Mouse (Mus musculus) forebrain, embryonic 11.5 days (tissue): Measurements from ENCODE around the gene Kif3b. TPM values are rescaled to one million over a fixed set of nuclear protein-coding genes. Genes with fewer than 3 reads are reported as not detected.

ENCODE experiments used
- ATAC-seq: fragments of 200-750 bp; cut with Nextera tagmentation; replicated peaks from 2 replicates; pipeline ENCODE4 v1.8.0; 2017; ENCODE audit warnings: moderate TSS enrichment; ENCODE audit not compliant: low FRiP score
- DNase-seq: peaks from one replicate; pipeline ENCODE4 v3.0.0-alpha.2; 2017; ENCODE audit warnings: low spot score
- H3K27ac ChIP-seq: fragments of 300-500 bp; sonication (generic); 2 replicates; pipeline ENCODE4 v1.5.1; 2014; ENCODE audit warnings: low read depth, low read length
- H3K27me3 ChIP-seq: fragments of 300-500 bp; sonication (generic); 2 replicates; pipeline ENCODE4 v1.6.1; 2014; ENCODE audit warnings: mild to moderate bottlenecking, low read length, mixed read lengths; ENCODE audit not compliant: control insufficient read depth, insufficient read depth
- H3K36me3 ChIP-seq: fragments of 300-500 bp; sonication (generic); 2 replicates; pipeline ENCODE4 v1.6.1; 2014; ENCODE audit warnings: mild to moderate bottlenecking, low read length, moderate library complexity, mixed read lengths; ENCODE audit not compliant: control insufficient read depth, insufficient read depth
- H3K4me1 ChIP-seq: fragments of 300-500 bp; sonication (generic); replicated peaks from 2 replicates; pipeline ENCODE4 v1.6.1; 2014; ENCODE audit warnings: low read length, mixed read lengths; ENCODE audit not compliant: control insufficient read depth, insufficient read depth
- H3K4me2 ChIP-seq: fragments of 300-500 bp; sonication (generic); 2 replicates; pipeline ENCODE4 v1.6.1; 2014; ENCODE audit warnings: low read depth, mild to moderate bottlenecking, low read length, moderate library complexity, mixed read lengths; ENCODE audit not compliant: severe bottlenecking
- H3K4me3 ChIP-seq: fragments of 300-500 bp; sonication (generic); 2 replicates; pipeline ENCODE4 v1.5.1; 2014; ENCODE audit warnings: low read depth, low read length
- H3K9ac ChIP-seq: fragments of 300-500 bp; sonication (generic); 2 replicates; pipeline ENCODE4 v1.6.1; 2014; ENCODE audit warnings: low read length
- H3K9me3 ChIP-seq: fragments of 300-500 bp; sonication (generic); 2 replicates; pipeline ENCODE4 v1.6.1; 2016; ENCODE audit warnings: low read length, mixed read lengths; ENCODE audit not compliant: control insufficient read depth
- WGBS: fragments of 180-500 bp; shearing (Covaris S2); extraction: QIAGEN DNeasy Blood & Tissue Kit; methylation state at CpG from one replicate; pipeline ENCODE4 v1.1.7; 2014; 5-methylcytosine and 5-hydroxymethylcytosine counted together
- polyA plus RNA-seq: library from polyadenylated mRNA; unstranded; fragments of >200 nt; fragmentation: Nextera tagmentation; extraction: Ambion mirVana; gene quantifications from 2 replicates; pipeline ENCODE4 v1.2.1, GENCODE M21; 2014

Kif3b gene
- polyA plus RNA-seq, 1 experiment from 2014 or later, result 7.1 TPM

GRCm38 (mm10) chr2:153334281-153334680 lies 43.1 kb downstream of the Kif3b start:
- Histone ChIP-seq H3K9me3 (no peaks in the 10 kb centered on the region), H3K4me3 (no peak overlapping the region), H3K9ac (no peak overlapping the region), H3K36me3 (no peaks in the 10 kb centered on the region), H3K4me1 (no peaks in the 10 kb centered on the region), H3K4me2 (no peak overlapping the region), H3K27me3 (no peaks in the 10 kb centered on the region), H3K27ac (no peak overlapping the region)
- DNase-seq (no peak), ATAC-seq (no peak)
- 89% methylated on average over 3 of the region's 3 CpGs for WGBS

- Histone ChIP-seq H3K4me3 (no peak overlapping the region), H3K27ac (no peak overlapping the region), H3K9me3 (no peaks in the 10 kb centered on the region), H3K9ac (no peak overlapping the region), H3K36me3 (no peaks in the 10 kb centered on the region), H3K4me1 (no peaks in the 10 kb centered on the region), H3K27me3 (no peaks in the 10 kb centered on the region), H3K4me2 (no peak overlapping the region)
- DNase-seq (no peak), ATAC-seq (no peak)
- 85% methylated on average over 2 of the region's 2 CpGs for WGBS
These were observed 44.9 kb downstream of the Kif3b start for GRCm38 (mm10) chr2:153336117-153336516.

- DNase-seq (no peak), ATAC-seq (no peak)
- H3K9me3 ChIP-seq, result no peaks in the 10 kb centered on the region
- no peak overlapping the region for H3K4me2 ChIP-seq
- H3K27me3 ChIP-seq, result no peaks in the 10 kb centered on the region
- no peak overlapping the region for H3K4me3 ChIP-seq
- H3K9ac ChIP-seq, result no peak overlapping the region
- no peak overlapping the region for H3K27ac ChIP-seq
- no peaks in the 10 kb centered on the region for H3K36me3 ChIP-seq
- H3K4me1 ChIP-seq, result no peaks in the 10 kb centered on the region
- WGBS, result 90% methylated on average over 9 of the region's 9 CpGs
These were observed 47.4 kb downstream of the Kif3b start for GRCm38 (mm10) chr2:153338361-153339350.

GRCm38 (mm10) chr2:153342166-153342565 lies 51.0 kb downstream of the Kif3b start:
- WGBS, result 88% methylated on average over 6 of the region's 6 CpGs
- Histone ChIP-seq H3K9ac (no peak overlapping the region), H3K27ac (no peak overlapping the region), H3K4me3 (no peak overlapping the region), H3K27me3 (no peaks in the 10 kb centered on the region), H3K9me3 (no peaks in the 10 kb centered on the region), H3K36me3 (no peaks in the 10 kb centered on the region), H3K4me2 (no peak overlapping the region), H3K4me1 (0 out of 2 replicates have a peak, but pooled peaks cover 2% of the 10 kb centered on the region)
- ATAC-seq, result no peak
- DNase-seq, result no peak

- 92% methylated on average over 3 of the region's 3 CpGs for WGBS
- Histone ChIP-seq H3K27me3 (no peaks in the 10 kb centered on the region), H3K4me2 (no peak overlapping the region), H3K9me3 (no peaks in the 10 kb centered on the region), H3K27ac (no peak overlapping the region), H3K4me3 (no peak overlapping the region), H3K36me3 (no peaks in the 10 kb centered on the region), H3K4me1 (peaks cover 2% of the 10 kb centered on the region; the same call in 1 of the 2 replicates), H3K9ac (no peak overlapping the region)
- no peak for ATAC-seq
- no peak for DNase-seq
These were observed 51.4 kb downstream of the Kif3b start for GRCm38 (mm10) chr2:153342602-153343001.

- ATAC-seq (no peak), DNase-seq (no peak)
- Histone ChIP-seq H3K9me3 (no peaks in the 10 kb centered on the region), H3K4me3 (no peak overlapping the region), H3K4me1 (peaks cover 2% of the 10 kb centered on the region; the same call in 1 of the 2 replicates), H3K27ac (no peak overlapping the region), H3K27me3 (no peaks in the 10 kb centered on the region), H3K36me3 (no peaks in the 10 kb centered on the region), H3K9ac (no peak overlapping the region), H3K4me2 (no peak overlapping the region)
These were observed 52.0 kb downstream of the Kif3b start for GRCm38 (mm10) chr2:153343191-153343590.

GRCm38 (mm10) chr2:153345071-153345453 lies 53.8 kb downstream of the Kif3b start:
- Histone ChIP-seq H3K4me2 (peak overlapping the region; percentile 60), H3K9me3 (no peaks in the 10 kb centered on the region), H3K4me1 (peaks cover 5% of the 10 kb centered on the region; the same call in 1 of the 2 replicates), H3K36me3 (no peaks in the 10 kb centered on the region), H3K27me3 (no peaks in the 10 kb centered on the region), H3K4me3 (peak overlapping the region; percentile 90), H3K9ac (peak overlapping the region; percentile 74), H3K27ac (peak overlapping the region; percentile 26; the same call in 1 of the 2 replicates)
- no peak; the same call in 1 of the 2 replicates for ATAC-seq
- no peak for DNase-seq
- WGBS, result 8% methylated on average over 11 of the region's 11 CpGs

GRCm38 (mm10) chr2:153345454-153346220 lies 54.4 kb downstream of the Kif3b start, which contains the start of gene Asxl1:
Asxl1 (plus strand) TSS chr2:153345829.
- peak within 1 kb of the TSS; percentile 90 for H3K4me3 ChIP-seq
- H3K27me3 ChIP-seq, result no peaks in the 10 kb centered on the region
- under 1% methylated on average over 66 of the region's 79 CpGs for WGBS
- H3K27ac ChIP-seq, result peak within 1 kb of the TSS; percentile 92
- peak within 1 kb of the TSS; percentile 99 for H3K9ac ChIP-seq
- H3K4me1 ChIP-seq, result peaks cover 9% of the 10 kb centered on the region; the same call in 1 of the 2 replicates
- H3K9me3 ChIP-seq, result no peaks in the 10 kb centered on the region
- peak; percentile 98 for ATAC-seq
- peak within 1 kb of the TSS; percentile 64 for H3K4me2 ChIP-seq
- no peaks in the 10 kb centered on the region for H3K36me3 ChIP-seq
- peak; percentile 98 for DNase-seq
